ENCODE assay signal across 22 mouse cellular contexts in genomic region chr6:56732545-56732944, GRCm38 (mm10). TPM values are rescaled to one million over a fixed set of nuclear protein-coding genes. Genes with fewer than 3 reads are reported as not detected.
DNase-seq lines count a peak whose midpoint lies in the region; ATAC-seq and TF ChIP-seq lines count a peak whose summit lies in the region.
"Had no signal": no experiment of that assay in that cellular context is flagged by ENCODE, and none has a peak within 500 bp of the region (broad histone marks: within the 10 kb centered on the region; RNA-seq: fewer than 3 reads in every experiment).

No protein-coding gene starts in this region.

- no peak overlapping the region for H3K9ac ChIP-seq in midbrain, embryonic 13.5 days (replicated peaks)
- no peak overlapping the region for H3K9ac ChIP-seq in midbrain, embryonic 15.5 days
- no peak overlapping the region for H3K9ac ChIP-seq in forebrain, postnatal 0 days
- H3K9ac ChIP-seq: hindbrain, embryonic 13.5 days had no signal

- H3K27ac ChIP-seq in midbrain, embryonic 13.5 days, result no peak overlapping the region
- H3K27ac ChIP-seq in midbrain, embryonic 15.5 days, result no peak overlapping the region
- H3K27ac ChIP-seq in forebrain, postnatal 0 days (ENCODE audit: low read depth, low read length), result no peak overlapping the region
- H3K27ac ChIP-seq: embryonic facial prominence, embryonic 10.5 days; heart, embryonic 10.5 days; hindbrain, embryonic 13.5 days; hindbrain, postnatal 0 days had no signal

- DNase-seq in cerebellum, adult 8-10 months, result no peak
- DNase-seq in frontal cortex, postnatal 36 days (ENCODE audit: low spot score in 2 of 2), result no peak
- DNase-seq in forebrain, postnatal 0 days, result peak; percentile 19
- DNase-seq in spleen, adult 18-20 months, result no peak
- DNase-seq: adrenal gland, adult 8-10 months; adrenal gland, postnatal 36 days; B cell, adult 2 months; cerebellum, postnatal 10 days; gastrocnemius, postnatal 10 days; heart, adult 18-20 months; heart, postnatal 10 days had no signal

- no peak overlapping the region for H3K4me3 ChIP-seq in midbrain, embryonic 13.5 days (replicated peaks)
- H3K4me3 ChIP-seq in midbrain, embryonic 15.5 days, result no peak overlapping the region
- no peak overlapping the region for H3K4me3 ChIP-seq in forebrain, postnatal 0 days (ENCODE audit: low read depth, low read length)
- H3K4me3 ChIP-seq: embryonic facial prominence, embryonic 10.5 days; erythroblast, embryonic 14.5 days; heart, embryonic 10.5 days; hindbrain, embryonic 13.5 days had no signal

- peaks cover 70% of the 10 kb centered on the region for H3K36me3 ChIP-seq in midbrain, embryonic 13.5 days
- H3K36me3 ChIP-seq in midbrain, embryonic 15.5 days (replicated peaks), result peaks cover 51% of the 10 kb centered on the region
- H3K36me3 ChIP-seq in forebrain, postnatal 0 days (ENCODE audit: insufficient read depth), result peaks cover 62% of the 10 kb centered on the region

- H3K4me2 ChIP-seq in midbrain, embryonic 13.5 days (replicated peaks), result no peak overlapping the region
- no peak overlapping the region for H3K4me2 ChIP-seq in midbrain, embryonic 15.5 days
- no peak overlapping the region for H3K4me2 ChIP-seq in forebrain, postnatal 0 days (ENCODE audit: low read depth)
- H3K4me2 ChIP-seq: hindbrain, embryonic 13.5 days had no signal

- 74% methylated on average over 2 of the region's 2 CpGs for WGBS in midbrain, embryonic 13.5 days
- WGBS in midbrain, embryonic 15.5 days, result 69% methylated on average over 2 of the region's 2 CpGs
- whole genome bisulfite sequencing in forebrain, postnatal 0 days, result 54% methylated on average over 2 of the region's 2 CpGs

- no peaks in the 10 kb centered on the region for H3K9me3 ChIP-seq in midbrain, embryonic 13.5 days
- no peaks in the 10 kb centered on the region for H3K9me3 ChIP-seq in midbrain, embryonic 15.5 days
- no peaks in the 10 kb centered on the region for H3K9me3 ChIP-seq in forebrain, postnatal 0 days (ENCODE audit: low read length)
- H3K9me3 ChIP-seq: embryonic facial prominence, embryonic 10.5 days; G1E; heart, embryonic 10.5 days; hindbrain, embryonic 13.5 days had no signal

- H3K27me3 ChIP-seq in midbrain, embryonic 13.5 days, result no peaks in the 10 kb centered on the region
- no peaks in the 10 kb centered on the region for H3K27me3 ChIP-seq in midbrain, embryonic 15.5 days (replicated peaks)
- no peaks in the 10 kb centered on the region for H3K27me3 ChIP-seq in forebrain, postnatal 0 days (ENCODE audit: insufficient read depth, low read length)
- H3K27me3 ChIP-seq: hindbrain, embryonic 13.5 days had no signal

- TF ChIP-seq CTCF in forebrain, postnatal 0 days (IDR thresholded peaks at IDR 0.05; ENCODE audit: low read depth), result no peak

- no peaks in the 10 kb centered on the region for H3K4me1 ChIP-seq in midbrain, embryonic 13.5 days (replicated peaks)
- H3K4me1 ChIP-seq in midbrain, embryonic 15.5 days, result no peaks in the 10 kb centered on the region
- no peaks in the 10 kb centered on the region for H3K4me1 ChIP-seq in forebrain, postnatal 0 days (ENCODE audit: insufficient read depth)
- H3K4me1 ChIP-seq: embryonic facial prominence, embryonic 10.5 days; heart, embryonic 10.5 days; hindbrain, embryonic 13.5 days had no signal

- peak; percentile 75 for ATAC-seq in cerebellum, adult (ENCODE audit: insufficient number of reproducible peaks, low FRiP score, low TSS enrichment)
- ATAC-seq in frontal cortex, adult (ENCODE audit: low TSS enrichment), result peak; percentile 92
- ATAC-seq in midbrain, embryonic 13.5 days, result 0 out of 2 replicates have a peak, but pooled peaks have one; percentile 24
- ATAC-seq in midbrain, embryonic 15.5 days (replicated peaks), result no peak
- no peak for ATAC-seq in forebrain, postnatal 0 days
- ATAC-seq: CD4-positive, CD25-positive, alpha-beta regulatory T cell, adult 4 months; hindbrain, postnatal 0 days had no signal

RNA-seq across cellular contexts. Expression of gene Avl9, which starts 17.8 kb away (rescaled TPM):
- 33.6 and 34.4 TPM in 2 replicates for polyA plus RNA-seq in midbrain, embryonic 13.5 days (2015; fragmentation: Nextera tagmentation; extraction: Ambion mirVana)
- 28.8 and 31.9 TPM in 2 replicates for polyA plus RNA-seq in midbrain, embryonic 15.5 days (2015; fragmentation: Nextera tagmentation; extraction: Ambion mirVana)
- total RNA-seq in forebrain, postnatal 0 days (2014; rRNA removed), result 59.7 and 66.1 TPM in 2 replicates
- polyA plus RNA-seq in forebrain, postnatal 0 days (2015; fragmentation: Nextera tagmentation; extraction: Ambion mirVana), result 12.3 and 19.9 TPM in 2 replicates

RNA-seq across cellular contexts. Expression of gene Lsm5, which starts 28.0 kb away (rescaled TPM):
- polyA plus RNA-seq in midbrain, embryonic 13.5 days (2015; fragmentation: Nextera tagmentation; extraction: Ambion mirVana), result 108 and 121 TPM in 2 replicates
- 62.6 and 63.5 TPM in 2 replicates for polyA plus RNA-seq in midbrain, embryonic 15.5 days (2015; fragmentation: Nextera tagmentation; extraction: Ambion mirVana)
- total RNA-seq in forebrain, postnatal 0 days (2014; rRNA removed), result 67.2 and 68.4 TPM in 2 replicates
- polyA plus RNA-seq in forebrain, postnatal 0 days (2015; fragmentation: Nextera tagmentation; extraction: Ambion mirVana), result 91.7 and 129 TPM in 2 replicates

Comparison
In these comparisons a context has a peak if more than half of its experiments do, and no peak if none do; other contexts are left out.
1. ATAC-seq: peak in cerebellum, adult (single experiment), frontal cortex, adult (single experiment) and midbrain, embryonic 13.5 days (single experiment); none in midbrain, embryonic 15.5 days (single experiment) and forebrain, postnatal 0 days (single experiment).